In the genomic region with DNA sequence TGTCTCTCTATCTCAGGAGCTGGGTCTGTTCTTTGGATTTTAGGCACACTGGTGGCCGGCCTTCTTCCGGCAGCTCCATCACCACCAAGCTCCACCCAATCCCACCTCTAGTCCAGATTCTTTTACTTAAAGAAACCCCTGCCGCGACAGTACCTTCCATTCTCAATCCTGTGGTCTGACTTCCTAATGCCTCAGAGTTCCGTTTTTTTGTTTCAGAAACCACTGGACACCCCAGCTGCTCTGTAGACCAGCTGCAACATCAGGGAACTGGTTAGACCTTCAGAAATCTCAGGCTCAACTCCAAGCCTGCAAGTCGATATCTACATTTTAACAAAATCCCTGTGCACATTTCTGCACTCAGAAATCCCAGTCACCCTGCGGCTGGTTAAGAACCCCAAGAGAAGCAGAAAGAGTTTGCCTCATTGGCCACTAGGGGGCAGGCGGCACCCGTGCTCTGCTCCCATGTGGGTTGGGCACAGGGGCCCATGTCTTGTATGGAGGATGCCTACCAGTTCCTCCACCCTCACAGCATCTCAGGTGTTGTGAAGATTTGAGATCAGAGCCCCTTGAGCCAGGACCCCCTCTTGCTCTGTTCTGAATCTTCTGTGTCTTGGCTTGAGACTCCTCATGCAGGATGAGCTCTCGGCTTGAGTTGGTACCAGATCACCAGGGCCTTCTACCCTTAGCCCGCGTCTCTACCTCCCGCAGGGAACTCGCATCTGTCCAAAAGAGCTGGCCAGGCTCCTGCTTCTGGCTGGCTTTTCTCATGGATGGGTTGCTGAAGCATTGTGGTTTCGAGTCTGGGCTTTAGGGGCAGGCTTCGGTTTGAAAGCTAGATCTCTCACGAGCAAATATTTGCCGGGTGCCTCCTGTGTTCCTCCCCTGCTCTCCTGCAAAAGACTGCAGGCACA, we compare ENCODE assay signal across 8 mouse cellular contexts.
A peak's percentile ranks its signal among the peaks of the same experiment; 100 is the strongest.
DNase-seq lines count a peak whose midpoint lies in the region; ATAC-seq and TF ChIP-seq lines count a peak whose summit lies in the region.

No protein-coding gene starts in this region.

- intact Hi-C loops in left cerebral cortex, postnatal 25 days (cut with DNase I) = loop anchor here (1.0 to 10.0 kb wide), 2 partner anchors 264 to 450 kb away; no protein-coding TSS in a partner anchor

- no peak overlapping the region for H3K4me3 ChIP-seq in intestine, postnatal 0 days (ENCODE audit: low read depth, low read length)
- no peak overlapping the region for H3K4me3 ChIP-seq in intestine, embryonic 16.5 days (ENCODE audit: low read length)
- H3K4me3 ChIP-seq in midbrain, embryonic 15.5 days = no peak overlapping the region
- no peak overlapping the region for H3K4me3 ChIP-seq in spleen, adult 2 months (ENCODE audit: extremely low read depth, insufficient read depth, insufficient read length)

- H3K27ac ChIP-seq in intestine, postnatal 0 days (ENCODE audit: low read depth, low read length) = no peak overlapping the region
- H3K27ac ChIP-seq in intestine, embryonic 16.5 days (ENCODE audit: low read length) = no peak overlapping the region
- H3K27ac ChIP-seq in midbrain, embryonic 15.5 days = no peak overlapping the region
- H3K27ac ChIP-seq in spleen, adult 2 months (ENCODE audit: insufficient read depth, low read length) = no peak overlapping the region

- H3K4me1 ChIP-seq in intestine, postnatal 0 days (replicated peaks; ENCODE audit: control insufficient read depth, insufficient read depth, low read length) = no peaks in the 10 kb centered on the region
- no peaks in the 10 kb centered on the region for H3K4me1 ChIP-seq in intestine, embryonic 16.5 days (ENCODE audit: control insufficient read depth, insufficient read depth, low read length)
- no peaks in the 10 kb centered on the region for H3K4me1 ChIP-seq in midbrain, embryonic 15.5 days
- no peaks in the 10 kb centered on the region for H3K4me1 ChIP-seq in spleen, adult 2 months (ENCODE audit: control insufficient read depth, insufficient read depth, insufficient read length)

- H3K9me3 ChIP-seq in intestine, postnatal 0 days (ENCODE audit: control insufficient read depth) = no peaks in the 10 kb centered on the region
- H3K9me3 ChIP-seq in intestine, embryonic 16.5 days (ENCODE audit: control insufficient read depth, low read length) = 0 out of 2 replicates have a peak, but pooled peaks cover 3% of the 10 kb centered on the region
- 0 out of 2 replicates have a peak, but pooled peaks cover 4% of the 10 kb centered on the region for H3K9me3 ChIP-seq in midbrain, embryonic 15.5 days

- peak; percentile 84 to 89 for DNase-seq in cerebellum, postnatal 25 days
- DNase-seq in gastrocnemius, adult 18-20 months (ENCODE audit: low spot score) = peak; percentile 41
- peak; percentile 21 for DNase-seq in kidney, adult 11 months
- peak; percentile 78 to 80 for DNase-seq in left cerebral cortex, postnatal 25 days (ENCODE audit: low spot score in 2 of 2)
- peak; percentile 15 to 57 for DNase-seq in spleen, adult 2 months (ENCODE audit: low read depth in 1 of 2, low spot score in 2 of 2)

- no peak for ATAC-seq in intestine, postnatal 0 days
- ATAC-seq in intestine, embryonic 16.5 days = no peak
- peak; percentile 82; the same call in 1 of the 2 replicates for ATAC-seq in midbrain, embryonic 15.5 days (replicated peaks)

- no peak overlapping the region for H3K9ac ChIP-seq in intestine, postnatal 0 days (ENCODE audit: low read depth, low read length)
- no peak overlapping the region for H3K9ac ChIP-seq in intestine, embryonic 16.5 days (ENCODE audit: low read depth, low read length)
- no peak overlapping the region for H3K9ac ChIP-seq in midbrain, embryonic 15.5 days

- H3K27me3 ChIP-seq in intestine, postnatal 0 days (replicated peaks; ENCODE audit: control insufficient read depth, insufficient read depth, low read length) = no peaks in the 10 kb centered on the region
- H3K27me3 ChIP-seq in intestine, embryonic 16.5 days (replicated peaks; ENCODE audit: control insufficient read depth, insufficient read depth, low read length) = no peaks in the 10 kb centered on the region
- no peaks in the 10 kb centered on the region for H3K27me3 ChIP-seq in midbrain, embryonic 15.5 days (replicated peaks)
- H3K27me3 ChIP-seq in spleen, adult 2 months (ENCODE audit: control insufficient read depth, insufficient read depth, low read length) = no peaks in the 10 kb centered on the region

- no peaks in the 10 kb centered on the region for H3K36me3 ChIP-seq in intestine, postnatal 0 days (ENCODE audit: control insufficient read depth, insufficient read depth)
- no peaks in the 10 kb centered on the region for H3K36me3 ChIP-seq in intestine, embryonic 16.5 days (ENCODE audit: control insufficient read depth, insufficient read depth, low read length)
- no peaks in the 10 kb centered on the region for H3K36me3 ChIP-seq in midbrain, embryonic 15.5 days (replicated peaks)
- H3K36me3 ChIP-seq in spleen, adult 2 months (ENCODE audit: control insufficient read depth, insufficient read depth, low read length) = peaks cover 8% of the 10 kb centered on the region

- no peak overlapping the region for H3K4me2 ChIP-seq in intestine, postnatal 0 days (replicated peaks; ENCODE audit: low read depth)
- no peak overlapping the region for H3K4me2 ChIP-seq in intestine, embryonic 16.5 days (ENCODE audit: low read depth, low read length)
- H3K4me2 ChIP-seq in midbrain, embryonic 15.5 days = no peak overlapping the region

- 51% methylated on average over 18 of the region's 18 CpGs for WGBS in intestine, postnatal 0 days
- WGBS in intestine, embryonic 16.5 days = 53% methylated on average over 18 of the region's 18 CpGs
- 55% methylated on average over 18 of the region's 18 CpGs for whole genome bisulfite sequencing in midbrain, embryonic 15.5 days
- 61% methylated on average over 18 of the region's 18 CpGs for WGBS in spleen, adult 2 months

- TF ChIP-seq CTCF in intestine, postnatal 0 days (IDR thresholded peaks at IDR 0.05; ENCODE audit: low read depth) = peak; percentile 95
- peak; percentile 84; the same call in 1 of the 2 replicates for TF ChIP-seq CTCF in spleen, adult 2 months (IDR thresholded peaks at IDR 0.05; ENCODE audit: extremely low read depth, insufficient read depth, insufficient read length, insufficient replicate concordance)

- no peak for TF ChIP-seq POLR2A in spleen, adult 2 months (IDR thresholded peaks at IDR 0.05; ENCODE audit: low read depth, low read length)

Comparison
In these comparisons a context has a peak if more than half of its experiments do, and no peak if none do; other contexts are left out.
1. DNase-seq: peak in every context shown above with its lines; median percentile 86 in cerebellum, postnatal 25 days; 79 in left cerebral cortex, postnatal 25 days; 41 in gastrocnemius, adult 18-20 months; 36 in spleen, adult 2 months; 21 in kidney, adult 11 months.